Mouse (Mus musculus) embryonic facial prominence, embryonic 12.5 days (tissue): ENCODE results near the gene Akap10. TPM values are rescaled to one million over a fixed set of nuclear protein-coding genes. Genes with fewer than 3 reads are reported as not detected.

Experiments
- ATAC-seq: fragments of 200-750 bp; cut with Nextera tagmentation; 2 replicates; pipeline ENCODE4 v1.8.0; 2017; ENCODE audit not compliant: insufficient number of reproducible peaks, insufficient read depth, low FRiP score, low TSS enrichment
- H3K27ac ChIP-seq: fragments of 300-500 bp; sonication (generic); 2 replicates; pipeline ENCODE4 v1.5.1; 2016; ENCODE audit warnings: mild to moderate bottlenecking
- H3K27me3 ChIP-seq: fragments of 300-500 bp; sonication (generic); 2 replicates; pipeline ENCODE4 v1.6.1; 2016; ENCODE audit warnings: mild to moderate bottlenecking, moderate library complexity
- H3K36me3 ChIP-seq: fragments of 300-500 bp; sonication (generic); 2 replicates; pipeline ENCODE4 v1.6.1; 2016; ENCODE audit warnings: mild to moderate bottlenecking
- H3K4me1 ChIP-seq: fragments of 300-500 bp; sonication (generic); 2 replicates; pipeline ENCODE4 v1.6.1; 2016
- H3K4me2 ChIP-seq: fragments of 300-500 bp; sonication (generic); replicated peaks from 2 replicates; pipeline ENCODE4 v1.6.1; 2016; ENCODE audit warnings: mild to moderate bottlenecking, moderate library complexity
- H3K4me3 ChIP-seq: fragments of 300-500 bp; sonication (generic); 2 replicates; pipeline ENCODE4 v1.5.1; 2016; ENCODE audit warnings: mild to moderate bottlenecking
- H3K9ac ChIP-seq: fragments of 300-500 bp; sonication (generic); 2 replicates; pipeline ENCODE4 v1.6.1; 2016; ENCODE audit warnings: mild to moderate bottlenecking, moderate library complexity
- H3K9me3 ChIP-seq: fragments of 300-500 bp; sonication (generic); 2 replicates; pipeline ENCODE4 v1.6.1; 2016; ENCODE audit warnings: mild to moderate bottlenecking, moderate library complexity
- WGBS: fragments of 180-500 bp; shearing (Covaris S2); methylation state at CpG from one replicate; pipeline ENCODE4 v1.1.7; 2016; 5-methylcytosine and 5-hydroxymethylcytosine counted together
- polyA plus RNA-seq: library from polyadenylated mRNA; unstranded; fragments of >200 nt; fragmentation: Nextera tagmentation; extraction: Ambion mirVana; gene quantifications from 2 replicates; pipeline ENCODE4 v1.2.1, GENCODE M21; 2016

Akap10 gene
- polyA plus RNA-seq, 1 experiment from 2014 or later: 22.2 TPM

DNA sequence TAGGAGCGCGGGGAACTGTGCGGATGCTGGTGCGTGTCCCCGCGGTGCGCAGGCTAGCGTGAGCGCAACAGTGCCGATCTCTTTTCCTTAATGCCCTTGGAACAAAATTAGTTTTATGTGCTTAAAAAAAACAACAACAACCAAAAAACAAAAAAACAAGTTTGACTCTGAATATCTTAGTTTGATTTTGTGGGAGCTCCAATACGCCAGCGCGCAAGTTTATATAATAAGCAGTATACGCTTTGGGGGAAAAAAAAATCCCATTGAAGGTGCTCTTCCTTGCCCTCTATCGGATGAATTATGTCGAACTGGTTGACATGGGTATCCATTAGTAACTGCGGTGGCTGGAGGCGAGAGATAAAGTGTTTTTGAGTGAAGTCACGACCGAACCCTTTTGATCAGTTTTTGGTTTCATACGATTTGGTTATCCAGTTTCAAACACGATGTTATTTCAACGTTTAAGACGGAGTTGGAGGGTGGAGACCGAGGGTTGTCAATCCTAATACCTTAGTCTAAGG, 27.3 kb upstream of the Akap10 start:
- H3K9me3 ChIP-seq: no peaks in the 10 kb centered on the region
- peaks cover 18% of the 10 kb centered on the region for H3K27me3 ChIP-seq
- H3K27ac ChIP-seq: no peak overlapping the region
- ATAC-seq: no peak
- no peaks in the 10 kb centered on the region for H3K36me3 ChIP-seq
- H3K4me1 ChIP-seq: 0 out of 2 replicates have a peak, but pooled peaks cover 2% of the 10 kb centered on the region
- H3K4me2 ChIP-seq: peak overlapping the region; percentile 99
- WGBS: 5% methylated on average over 25 of the region's 25 CpGs
- H3K9ac ChIP-seq: peak overlapping the region; percentile 52; the same call in 1 of the 2 replicates
- peak overlapping the region; percentile 63 for H3K4me3 ChIP-seq

DNA sequence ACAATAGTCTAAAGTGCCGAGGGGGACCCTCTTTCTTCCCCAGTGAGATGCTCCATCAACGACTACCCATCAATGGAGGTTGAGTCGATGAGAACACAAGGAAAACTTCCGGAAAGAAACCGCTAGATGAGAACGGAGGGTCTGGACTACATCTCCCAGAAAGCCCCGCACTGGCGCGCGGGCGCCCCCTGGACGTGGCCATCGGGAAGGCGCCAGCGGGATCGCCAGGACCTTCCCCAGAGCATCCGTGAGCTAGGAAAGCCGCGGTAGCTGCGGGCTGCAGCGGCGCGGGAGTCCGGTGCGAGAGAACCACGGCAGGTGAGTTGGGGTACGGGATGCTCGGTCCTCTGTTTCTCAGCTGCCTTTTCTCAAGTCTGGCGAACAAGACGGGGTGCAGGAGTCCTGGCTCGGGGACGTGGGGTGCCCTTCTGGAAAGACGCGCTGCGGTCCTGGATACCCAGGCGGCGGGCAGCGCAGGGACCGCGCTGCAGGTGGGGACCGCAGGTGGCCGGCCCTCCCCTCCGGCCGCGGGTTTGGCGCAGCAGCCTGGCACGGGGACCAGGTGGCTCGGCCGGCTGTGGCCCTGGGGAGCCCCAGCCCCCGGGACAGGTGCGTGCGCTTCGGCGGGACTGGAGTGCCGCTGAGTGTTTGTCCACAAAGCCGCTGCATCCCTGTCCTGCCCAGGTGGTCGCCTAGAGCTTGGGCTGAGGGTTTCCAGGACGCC, 26.7 kb upstream of the Akap10 start, which contains the start of gene Specc1:
Specc1 (plus strand) TSS at position 192 of the 724 bp plus-strand sequence.
- peak within 1 kb of the TSS; percentile 63 for H3K4me3 ChIP-seq
- peaks cover 18% of the 10 kb centered on the region for H3K27me3 ChIP-seq
- peak; percentile 80; the same call in 1 of the 2 replicates for ATAC-seq
- under 1% methylated on average over 58 of the region's 58 CpGs for WGBS
- no peaks in the 10 kb centered on the region for H3K36me3 ChIP-seq
- no peaks in the 10 kb centered on the region for H3K9me3 ChIP-seq
- peak within 1 kb of the TSS; percentile 99 for H3K4me2 ChIP-seq
- 0 out of 2 replicates have a peak, but pooled peaks cover 2% of the 10 kb centered on the region for H3K4me1 ChIP-seq
- H3K9ac ChIP-seq: peak within 1 kb of the TSS; percentile 52
- no peak within 1 kb of the TSS for H3K27ac ChIP-seq

DNA sequence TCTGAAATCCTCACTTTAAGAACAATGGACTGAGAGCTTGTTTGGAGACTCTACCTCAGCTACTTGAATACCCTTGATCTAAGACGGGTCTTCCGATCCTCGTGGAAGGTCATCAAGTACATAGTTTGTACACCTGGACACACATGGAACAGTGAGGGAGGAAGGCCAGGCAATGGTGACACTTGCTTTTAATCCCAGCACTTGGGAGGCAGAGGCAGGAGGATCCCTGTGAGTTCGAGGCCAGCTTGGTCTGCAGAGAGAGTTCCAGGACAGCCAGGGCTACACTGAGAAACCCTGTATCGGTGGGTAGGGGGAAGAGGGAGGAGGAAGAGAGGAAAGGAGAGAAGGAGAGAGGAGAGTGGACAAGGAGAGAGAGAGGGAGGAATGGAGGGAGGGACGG, 25.9 kb upstream of the Akap10 start:
- no peak overlapping the region for H3K4me3 ChIP-seq
- H3K27ac ChIP-seq: no peak overlapping the region
- no peak overlapping the region for H3K9ac ChIP-seq
- no peaks in the 10 kb centered on the region for H3K9me3 ChIP-seq
- H3K27me3 ChIP-seq: peaks cover 18% of the 10 kb centered on the region
- no peak for ATAC-seq
- 0 out of 2 replicates have a peak, but pooled peaks cover 2% of the 10 kb centered on the region for H3K4me1 ChIP-seq
- H3K36me3 ChIP-seq: no peaks in the 10 kb centered on the region
- 85% methylated on average over 6 of the region's 6 CpGs for WGBS
- peak overlapping the region; percentile 99; the same call in 1 of the 2 replicates for H3K4me2 ChIP-seq

DNA sequence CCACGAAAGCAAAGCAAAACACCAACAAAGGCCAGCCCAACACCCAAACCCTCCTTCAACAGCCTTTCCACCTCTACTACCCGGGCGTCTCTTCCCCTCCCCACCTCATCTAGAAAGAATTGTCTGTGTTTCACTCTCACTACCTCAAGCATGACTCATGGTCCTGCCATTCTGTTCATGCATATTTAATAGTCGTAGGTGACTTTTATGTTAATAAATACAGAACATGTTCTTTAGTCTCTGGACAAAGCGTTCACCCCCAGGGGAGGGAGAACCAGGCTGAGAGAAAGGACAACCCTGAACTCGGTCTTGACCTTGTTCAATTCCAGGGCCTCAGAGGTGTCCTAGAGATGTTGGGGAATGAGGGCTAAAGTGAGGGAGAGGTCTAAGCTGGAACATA, 25.1 kb upstream of the Akap10 start:
- Histone ChIP-seq H3K9me3 (no peaks in the 10 kb centered on the region), H3K9ac (no peak overlapping the region), H3K27ac (no peak overlapping the region), H3K27me3 (peaks cover 18% of the 10 kb centered on the region), H3K4me2 (no peak overlapping the region), H3K36me3 (no peaks in the 10 kb centered on the region), H3K4me1 (0 out of 2 replicates have a peak, but pooled peaks cover 2% of the 10 kb centered on the region), H3K4me3 (no peak overlapping the region)
- ATAC-seq: no peak
- WGBS: 79% methylated on average over 6 of the region's 6 CpGs

DNA sequence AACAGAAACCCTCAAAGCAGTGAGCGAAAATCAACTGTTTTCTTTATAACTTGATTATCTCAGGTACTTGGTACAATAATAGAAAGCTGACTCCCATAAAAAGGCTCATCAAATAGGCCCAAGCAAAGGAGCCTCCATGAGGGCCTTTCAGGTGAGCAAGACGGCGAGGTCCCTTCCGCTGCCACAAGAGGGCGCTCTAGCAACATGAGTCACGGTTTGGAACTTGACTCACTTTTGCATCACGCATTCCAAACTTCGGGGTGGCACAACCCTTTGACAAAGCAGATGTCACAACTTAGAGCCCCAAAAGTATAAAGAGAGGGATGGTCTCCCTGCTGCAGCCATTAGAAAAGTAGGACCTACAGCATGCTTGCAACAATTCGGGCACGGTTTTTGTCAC, 20.6 kb upstream of the Akap10 start:
- Histone ChIP-seq H3K4me3 (no peak overlapping the region), H3K4me2 (0 out of 2 replicates have a peak overlapping the region, but pooled peaks have one; percentile 11), H3K4me1 (no peaks in the 10 kb centered on the region), H3K27ac (no peak overlapping the region), H3K9ac (no peak overlapping the region), H3K9me3 (no peaks in the 10 kb centered on the region), H3K36me3 (no peaks in the 10 kb centered on the region), H3K27me3 (no peaks in the 10 kb centered on the region)
- ATAC-seq: no peak
- WGBS: 18% methylated on average over 10 of the region's 10 CpGs

DNA sequence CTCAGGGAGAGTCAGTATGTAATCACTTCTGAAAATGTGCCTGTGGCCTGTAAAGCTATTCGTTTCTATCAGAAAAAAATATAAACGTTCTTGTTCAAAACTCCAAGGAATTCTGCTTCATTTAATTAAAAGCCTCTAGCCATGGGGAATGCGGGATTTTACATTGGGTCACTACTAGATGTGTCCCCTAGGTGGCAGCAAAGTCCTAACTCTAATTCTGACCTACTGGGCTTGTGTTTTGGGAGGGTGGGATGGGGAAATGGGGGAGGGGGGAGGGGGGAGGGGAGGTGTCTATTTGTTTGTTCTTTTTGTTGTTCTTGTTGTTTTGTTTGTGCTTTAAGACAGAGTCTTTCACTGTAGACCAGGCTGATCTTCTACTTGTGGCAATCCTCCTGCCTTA, 19.3 kb upstream of the Akap10 start:
- WGBS: 2% methylated on average over 3 of the region's 3 CpGs

DNA sequence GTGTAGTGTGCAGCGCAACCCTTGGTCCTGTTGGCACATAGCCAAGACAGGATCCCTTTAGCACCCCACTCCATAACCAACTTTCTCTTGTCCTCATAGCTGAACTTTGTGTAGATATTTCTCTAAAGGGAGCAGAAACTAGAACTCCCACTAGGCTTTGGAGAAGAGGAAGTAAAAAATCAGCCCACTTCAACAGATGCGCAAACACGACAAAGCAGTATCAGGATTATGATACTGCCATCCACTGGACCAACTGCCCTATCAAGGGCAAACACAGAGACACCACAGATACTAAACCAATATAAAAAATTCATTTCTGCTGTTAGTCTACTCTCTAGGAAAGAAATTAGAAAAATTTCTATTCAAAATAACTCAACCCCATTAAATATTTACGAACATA, 16.6 kb upstream of the Akap10 start:
- H3K4me3 ChIP-seq: no peak overlapping the region
- no peaks in the 10 kb centered on the region for H3K36me3 ChIP-seq
- no peak overlapping the region for H3K27ac ChIP-seq
- H3K27me3 ChIP-seq: no peaks in the 10 kb centered on the region
- ATAC-seq: no peak
- no peak overlapping the region for H3K4me2 ChIP-seq
- no peak overlapping the region for H3K9ac ChIP-seq
- no peaks in the 10 kb centered on the region for H3K9me3 ChIP-seq
- WGBS: 92% methylated on average over 4 of the region's 4 CpGs
- H3K4me1 ChIP-seq: no peaks in the 10 kb centered on the region

More for the DNA sequence above, 19.3 kb upstream of the Akap10 start:
- Histone ChIP-seq H3K36me3 (no peaks in the 10 kb centered on the region), H3K27me3 (no peaks in the 10 kb centered on the region), H3K9me3 (no peaks in the 10 kb centered on the region), H3K4me1 (no peaks in the 10 kb centered on the region), H3K4me3 (no peak overlapping the region), H3K27ac (no peak overlapping the region), H3K9ac (no peak overlapping the region), H3K4me2 (no peak overlapping the region)
- ATAC-seq: no peak

DNA sequence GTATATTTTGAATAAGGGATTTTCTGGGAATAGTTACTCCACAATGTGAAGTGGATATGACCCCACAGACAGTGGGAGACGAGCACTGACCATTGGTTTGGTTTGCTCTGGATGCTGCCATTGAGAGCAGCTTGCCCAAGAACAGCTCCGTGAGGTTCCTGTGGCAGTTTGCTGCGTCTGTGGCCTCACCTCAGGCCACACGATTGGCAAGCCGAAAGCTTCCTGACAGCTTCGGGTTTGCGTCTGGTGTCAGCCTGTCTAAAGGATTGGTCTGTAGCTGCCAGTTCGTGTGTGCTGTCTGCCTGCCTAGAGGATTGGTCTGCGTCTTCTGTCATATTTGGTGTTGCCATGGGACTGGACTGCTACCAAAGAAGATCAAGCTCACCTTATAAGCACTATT, 14.4 kb upstream of the Akap10 start:
- Histone ChIP-seq H3K9ac (no peak overlapping the region), H3K4me3 (no peak overlapping the region), H3K4me2 (no peak overlapping the region), H3K36me3 (no peaks in the 10 kb centered on the region), H3K27ac (no peak overlapping the region), H3K9me3 (no peaks in the 10 kb centered on the region), H3K4me1 (no peaks in the 10 kb centered on the region), H3K27me3 (no peaks in the 10 kb centered on the region)
- 82% methylated on average over 9 of the region's 9 CpGs for WGBS
- no peak for ATAC-seq

DNA sequence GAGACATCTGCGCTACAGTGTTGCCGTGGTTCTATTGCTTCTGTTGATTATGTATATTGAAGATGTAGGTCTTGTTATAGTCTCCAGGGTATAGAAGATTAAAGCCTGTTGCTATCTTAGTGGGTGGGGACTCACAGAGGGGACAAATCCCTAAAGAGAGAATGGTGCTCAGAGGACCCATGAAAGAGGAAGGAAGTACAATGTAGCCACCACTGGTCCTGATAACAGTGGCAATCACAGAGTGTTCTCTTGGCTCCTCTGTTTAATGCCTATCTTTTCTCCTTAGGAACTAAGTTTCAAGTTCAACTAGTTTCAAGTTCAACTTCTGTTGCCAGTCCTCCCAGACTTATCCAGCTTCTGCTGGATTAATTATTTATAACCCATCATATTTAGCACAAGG, 12.9 kb upstream of the Akap10 start:
- no peak for ATAC-seq
- no peak overlapping the region for H3K4me2 ChIP-seq
- no peaks in the 10 kb centered on the region for H3K36me3 ChIP-seq
- no peak overlapping the region for H3K9ac ChIP-seq
- H3K4me1 ChIP-seq: no peaks in the 10 kb centered on the region
- H3K27ac ChIP-seq: no peak overlapping the region
- no peaks in the 10 kb centered on the region for H3K9me3 ChIP-seq
- H3K27me3 ChIP-seq: no peaks in the 10 kb centered on the region
- no peak overlapping the region for H3K4me3 ChIP-seq
- WGBS: 87% methylated on average over 2 of the region's 2 CpGs

DNA sequence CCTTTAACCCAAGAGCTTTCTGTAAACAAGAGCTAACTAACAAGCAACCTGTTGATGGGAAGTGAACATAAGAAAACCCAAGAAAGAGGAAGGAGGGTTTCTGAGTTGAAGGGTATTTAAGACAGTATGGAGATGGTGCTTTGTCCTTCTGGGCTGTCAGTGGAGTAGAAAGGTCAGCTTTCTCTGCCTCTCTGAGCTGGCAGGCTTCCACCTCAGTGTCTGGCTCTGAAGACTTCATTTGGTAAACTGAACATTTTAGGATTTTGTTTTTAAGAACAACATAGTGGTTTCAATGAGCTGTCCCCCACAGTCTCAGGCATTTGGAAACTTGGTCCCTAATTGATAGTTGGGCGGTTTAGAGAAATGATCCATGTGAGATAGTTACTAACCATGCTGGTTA, 7.7 kb upstream of the Akap10 start:
- no peak for ATAC-seq
- no peak overlapping the region for H3K9ac ChIP-seq
- WGBS: 88% methylated on average over 1 of the region's 1 CpGs
- no peak overlapping the region for H3K4me3 ChIP-seq
- H3K27ac ChIP-seq: no peak overlapping the region
- no peaks in the 10 kb centered on the region for H3K27me3 ChIP-seq
- H3K4me2 ChIP-seq: no peak overlapping the region
- no peaks in the 10 kb centered on the region for H3K9me3 ChIP-seq
- no peaks in the 10 kb centered on the region for H3K4me1 ChIP-seq
- H3K36me3 ChIP-seq: no peaks in the 10 kb centered on the region

DNA sequence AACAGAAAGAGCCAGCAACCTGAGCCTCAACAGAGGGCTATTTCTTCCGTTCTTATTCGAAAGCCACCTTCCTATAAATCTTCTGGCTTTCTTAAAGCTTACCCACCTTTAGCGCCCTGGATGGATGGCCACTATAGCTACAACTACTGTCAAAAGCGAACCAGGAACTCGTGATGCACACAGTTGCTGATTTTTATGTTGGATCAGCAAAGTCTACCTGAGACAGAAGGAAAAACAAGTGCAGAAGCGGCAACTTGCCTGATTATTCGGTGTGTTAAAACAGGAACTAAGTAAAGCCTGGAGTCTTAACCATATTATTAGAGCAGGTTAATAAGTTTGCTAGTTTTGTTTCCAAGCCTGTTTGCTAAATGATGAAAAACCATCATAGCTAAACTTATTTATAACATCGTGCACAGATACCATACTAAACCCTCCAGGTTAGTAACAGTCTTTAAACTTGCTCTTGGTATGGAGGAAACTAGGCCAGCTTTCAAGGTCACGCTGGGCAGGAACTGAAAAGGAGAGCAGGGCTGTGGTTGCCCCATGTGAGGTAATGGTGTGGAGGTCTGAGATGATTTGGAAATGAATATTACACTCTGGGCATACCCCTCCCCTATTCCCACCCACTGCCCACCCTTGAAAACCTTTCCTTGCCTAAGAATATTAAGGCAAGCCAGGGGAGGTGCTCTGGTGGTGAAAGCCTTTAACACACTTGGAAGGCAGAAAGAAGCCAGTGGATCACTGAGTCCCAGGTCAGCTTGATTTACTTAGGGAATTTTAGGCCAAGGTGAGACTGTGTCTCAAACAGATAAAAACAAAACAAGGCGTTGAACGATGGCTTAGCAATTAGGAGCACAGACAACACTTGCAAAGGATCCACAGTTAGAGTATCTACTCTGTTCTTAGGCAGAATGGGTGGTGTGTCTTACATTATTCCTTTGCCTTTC, 861 bp upstream of the Akap10 start:
- no peak; the same call in 1 of the 2 replicates for ATAC-seq
- peak overlapping the region; percentile 66 for H3K4me2 ChIP-seq
- peak overlapping the region; percentile 89 for H3K9ac ChIP-seq
- H3K9me3 ChIP-seq: no peaks in the 10 kb centered on the region
- H3K4me3 ChIP-seq: peak overlapping the region; percentile 93
- 21% methylated on average over 11 of the region's 11 CpGs for WGBS
- peak overlapping the region; percentile 96 for H3K27ac ChIP-seq
- peaks cover 13% of the 10 kb centered on the region for H3K4me1 ChIP-seq
- H3K36me3 ChIP-seq: no peaks in the 10 kb centered on the region
- no peaks in the 10 kb centered on the region for H3K27me3 ChIP-seq
